Mouse (Mus musculus): ENCODE measurements around the gene Bcar3.

DNA sequence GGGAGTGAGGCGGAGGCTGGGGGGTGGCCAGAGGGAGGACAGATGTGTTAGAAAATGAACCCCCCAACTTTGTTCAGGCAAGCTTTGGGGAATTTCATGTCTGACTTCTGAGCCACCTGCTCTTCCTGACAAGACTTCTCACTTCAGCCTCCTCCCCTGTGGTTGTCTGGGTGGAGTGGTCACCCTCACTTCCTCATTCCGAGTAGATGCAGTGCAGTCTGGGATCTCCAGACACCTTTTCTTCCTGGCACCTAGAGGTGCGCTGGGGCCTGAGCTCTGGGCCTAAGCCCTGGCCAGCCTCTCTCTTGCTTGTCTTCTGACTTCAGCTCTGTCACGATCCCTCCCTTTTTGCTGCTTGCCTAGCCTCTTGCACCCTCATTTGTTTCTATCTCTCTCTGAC, 226.9 kb downstream of the Bcar3 start:
- TF ChIP-seq POLR2A (IDR thresholded peaks at IDR 0.05; ENCODE audit: low read depth, low read length) (0 out of 2 replicates have a peak, but pooled peaks have one; percentile 23), MYC (IDR thresholded peaks at IDR 0.05; ENCODE audit: low read depth, low read length) (no peak), CTCF (conservative IDR thresholded peaks at IDR 0.05 in 1 of 2, IDR thresholded peaks at IDR 0.05 in 1 of 2; ENCODE audit: low read depth in 2 of 2, low read length in 2 of 2) (no peak), ETS1 (conservative IDR thresholded peaks at IDR 0.05; ENCODE audit: low read depth, low read length) (no peak), EP300 (IDR thresholded peaks at IDR 0.05; ENCODE audit: low read length) (peak; percentile 11; the same call in 1 of the 2 replicates), USF1 (IDR thresholded peaks at IDR 0.05; ENCODE audit: low read depth, low read length) (no peak), CHD1 (IDR thresholded peaks at IDR 0.05; ENCODE audit: low read depth, low read length) (no peak), SMC3 (IDR thresholded peaks at IDR 0.05; ENCODE audit: low read depth, low read length) (no peak), TCF12 (IDR thresholded peaks at IDR 0.05; ENCODE audit: low read depth, low read length) (no peak), MEF2A (IDR thresholded peaks at IDR 0.05; ENCODE audit: borderline replicate concordance, low read depth, low read length) (no peak), HCFC1 (IDR thresholded peaks at IDR 0.05; ENCODE audit: low read depth, low read length) (no peak), BHLHE40 (IDR thresholded peaks at IDR 0.05; ENCODE audit: low read depth, low read length) (no peak), E2F4 (IDR thresholded peaks at IDR 0.05; ENCODE audit: insufficient replicate concordance, low read depth, low read length) (no peak)
